Mouse (Mus musculus): ENCODE results near the gene Ubap2l. TPM values are rescaled to one million over a fixed set of nuclear protein-coding genes. Genes with fewer than 3 reads are reported as not detected.

Gene Ubap2l
- polyA plus RNA-seq, 1 experiment from 2014 or later: 236 TPM

GRCm38 (mm10) chr3:89968509-89968908 is 83.9 kb downstream of the Ubap2l start:
- Histone ChIP-seq H3K9ac (no peak overlapping the region), H3K9me3 (ENCODE audit: low read depth, low read length) (no peaks in the 10 kb centered on the region), H3K27ac (ENCODE audit: low read depth) (no peak overlapping the region), H3K4me2 (no peak overlapping the region), H3K4me3 (ENCODE audit: low read depth, low read length) (no peak overlapping the region), H3K27me3 (ENCODE audit: insufficient read depth, low read length) (no peaks in the 10 kb centered on the region), H3K4me1 (ENCODE audit: insufficient read depth) (peaks cover 4% of the 10 kb centered on the region; the same call in 1 of the 2 replicates), H3K36me3 (ENCODE audit: insufficient read depth) (no peaks in the 10 kb centered on the region)
- no peak for DNase-seq
- TF ChIP-seq CTCF (IDR thresholded peaks at IDR 0.05; ENCODE audit: low read depth): no peak
- no peak for ATAC-seq (ENCODE audit: insufficient read depth)
- WGBS: 53% methylated on average over 7 of the region's 7 CpGs

- no peak for ATAC-seq (ENCODE audit: insufficient read depth)
- H3K4me3 ChIP-seq (ENCODE audit: low read depth, low read length): no peak overlapping the region
- no peaks in the 10 kb centered on the region for H3K36me3 ChIP-seq (ENCODE audit: insufficient read depth)
- no peak overlapping the region for H3K27ac ChIP-seq (ENCODE audit: low read depth)
- WGBS: 72% methylated on average over 4 of the region's 4 CpGs
- H3K4me1 ChIP-seq (ENCODE audit: insufficient read depth): peaks cover 4% of the 10 kb centered on the region; the same call in 1 of the 2 replicates
- no peak overlapping the region for H3K9ac ChIP-seq
- H3K27me3 ChIP-seq (ENCODE audit: insufficient read depth, low read length): no peaks in the 10 kb centered on the region
- no peaks in the 10 kb centered on the region for H3K9me3 ChIP-seq (ENCODE audit: low read depth, low read length)
- DNase-seq: peak; percentile 61
- peak; percentile 56 for TF ChIP-seq CTCF (IDR thresholded peaks at IDR 0.05; ENCODE audit: low read depth)
- no peak overlapping the region for H3K4me2 ChIP-seq
Measured at GRCm38 (mm10) chr3:89966946-89967345, 85.5 kb downstream of the Ubap2l start.

GRCm38 (mm10) chr3:89965972-89966371 is 86.5 kb downstream of the Ubap2l start:
- 85% methylated on average over 5 of the region's 5 CpGs for WGBS
- Histone ChIP-seq H3K27ac (ENCODE audit: low read depth) (no peak overlapping the region), H3K27me3 (ENCODE audit: insufficient read depth, low read length) (no peaks in the 10 kb centered on the region), H3K4me3 (ENCODE audit: low read depth, low read length) (no peak overlapping the region), H3K9ac (no peak overlapping the region), H3K9me3 (ENCODE audit: low read depth, low read length) (no peaks in the 10 kb centered on the region), H3K36me3 (ENCODE audit: insufficient read depth) (no peaks in the 10 kb centered on the region), H3K4me1 (ENCODE audit: insufficient read depth) (peaks cover 13% of the 10 kb centered on the region), H3K4me2 (no peak overlapping the region)
- TF ChIP-seq CTCF (IDR thresholded peaks at IDR 0.05; ENCODE audit: low read depth): no peak
- DNase-seq: no peak
- no peak for ATAC-seq (ENCODE audit: insufficient read depth)

GRCm38 (mm10) chr3:89965557-89965956 is 86.9 kb downstream of the Ubap2l start:
- DNase-seq: no peak
- TF ChIP-seq CTCF (IDR thresholded peaks at IDR 0.05; ENCODE audit: low read depth): no peak

GRCm38 (mm10) chr3:89963926-89964739 is 88.3 kb downstream of the Ubap2l start:
- Histone ChIP-seq H3K4me3 (ENCODE audit: low read depth, low read length) (peak overlapping the region; percentile 94), H3K9me3 (ENCODE audit: low read depth, low read length) (no peaks in the 10 kb centered on the region), H3K4me1 (ENCODE audit: insufficient read depth) (peaks cover 19% of the 10 kb centered on the region), H3K9ac (peak overlapping the region; percentile 93), H3K27ac (ENCODE audit: low read depth) (peak overlapping the region; percentile 97), H3K36me3 (ENCODE audit: insufficient read depth) (peaks cover 6% of the 10 kb centered on the region), H3K27me3 (ENCODE audit: insufficient read depth, low read length) (no peaks in the 10 kb centered on the region), H3K4me2 (peak overlapping the region; percentile 89)
- DNase-seq (peak; percentile 93), ATAC-seq (ENCODE audit: insufficient read depth) (peak; percentile 22; the same call in 1 of the 2 replicates)
- 21% methylated on average over 22 of the region's 22 CpGs for WGBS
- peak; percentile 87 for TF ChIP-seq CTCF (IDR thresholded peaks at IDR 0.05; ENCODE audit: low read depth)

More at GRCm38 (mm10) chr3:89965557-89965956, 86.9 kb downstream of the Ubap2l start:
- no peak for ATAC-seq (ENCODE audit: insufficient read depth)
- no peaks in the 10 kb centered on the region for H3K27me3 ChIP-seq (ENCODE audit: insufficient read depth, low read length)
- no peak overlapping the region for H3K27ac ChIP-seq (ENCODE audit: low read depth)
- no peak overlapping the region for H3K4me2 ChIP-seq
- no peaks in the 10 kb centered on the region for H3K9me3 ChIP-seq (ENCODE audit: low read depth, low read length)
- no peak overlapping the region for H3K4me3 ChIP-seq (ENCODE audit: low read depth, low read length)
- H3K4me1 ChIP-seq (ENCODE audit: insufficient read depth): peaks cover 15% of the 10 kb centered on the region
- H3K36me3 ChIP-seq (ENCODE audit: insufficient read depth): no peaks in the 10 kb centered on the region
- WGBS: 90% methylated on average over 8 of the region's 8 CpGs
- H3K9ac ChIP-seq: no peak overlapping the region

GRCm38 (mm10) chr3:89963221-89963763 is 89.1 kb downstream of the Ubap2l start, which contains the start of gene Atp8b2:
Gene Atp8b2 (minus strand): TSS chr3:89963508.
- ATAC-seq (ENCODE audit: insufficient read depth) (peak; percentile 66), DNase-seq (peak; percentile 83)
- Histone ChIP-seq H3K4me1 (ENCODE audit: insufficient read depth) (peaks cover 19% of the 10 kb centered on the region), H3K36me3 (ENCODE audit: insufficient read depth) (peaks cover 13% of the 10 kb centered on the region), H3K9ac (peak within 1 kb of the TSS; percentile 93), H3K4me3 (ENCODE audit: low read depth, low read length) (peak within 1 kb of the TSS; percentile 94), H3K9me3 (ENCODE audit: low read depth, low read length) (no peaks in the 10 kb centered on the region), H3K27me3 (ENCODE audit: insufficient read depth, low read length) (no peaks in the 10 kb centered on the region), H3K4me2 (peak within 1 kb of the TSS; percentile 89), H3K27ac (ENCODE audit: low read depth) (peak within 1 kb of the TSS; percentile 97)
- under 1% methylated on average over 35 of the region's 35 CpGs for WGBS
- TF ChIP-seq CTCF (IDR thresholded peaks at IDR 0.05; ENCODE audit: low read depth): no peak

- H3K36me3 ChIP-seq (ENCODE audit: insufficient read depth): peaks cover 18% of the 10 kb centered on the region
- H3K4me1 ChIP-seq (ENCODE audit: insufficient read depth): peaks cover 19% of the 10 kb centered on the region
- no peak for TF ChIP-seq CTCF (IDR thresholded peaks at IDR 0.05; ENCODE audit: low read depth)
- ATAC-seq (ENCODE audit: insufficient read depth) (peak; percentile 27), DNase-seq (no peak)
- no peaks in the 10 kb centered on the region for H3K27me3 ChIP-seq (ENCODE audit: insufficient read depth, low read length)
- H3K9ac ChIP-seq: peak overlapping the region; percentile 93
- peak overlapping the region; percentile 89 for H3K4me2 ChIP-seq
- under 1% methylated on average over 30 of the region's 30 CpGs for WGBS
- no peaks in the 10 kb centered on the region for H3K9me3 ChIP-seq (ENCODE audit: low read depth, low read length)
- H3K27ac ChIP-seq (ENCODE audit: low read depth): peak overlapping the region; percentile 97
- H3K4me3 ChIP-seq (ENCODE audit: low read depth, low read length): peak overlapping the region; percentile 94
Measured at GRCm38 (mm10) chr3:89962751-89963220, 89.6 kb downstream of the Ubap2l start.

All from lung, embryonic 14.5 days (tissue).